ENCODE assay signal across 8 mouse cellular contexts in genomic region chr8:87811399-87812068, GRCm38 (mm10).
DNase-seq lines count a peak whose midpoint lies in the region; ATAC-seq lines count a peak whose summit lies in the region.

No protein-coding gene starts in this region.

- no peak overlapping the region for H3K9ac ChIP-seq in forebrain, embryonic 11.5 days (ENCODE audit: low read length)
- no peak overlapping the region for H3K9ac ChIP-seq in midbrain, embryonic 14.5 days (replicated peaks; ENCODE audit: low read length)

- no peaks in the 10 kb centered on the region for H3K27me3 ChIP-seq in forebrain, embryonic 11.5 days (ENCODE audit: control insufficient read depth, insufficient read depth, low read length)
- H3K27me3 ChIP-seq in forebrain, embryonic 10.5 days (ENCODE audit: poor library complexity, severe bottlenecking), result no peaks in the 10 kb centered on the region
- no peaks in the 10 kb centered on the region for H3K27me3 ChIP-seq in midbrain, embryonic 14.5 days (ENCODE audit: control insufficient read depth, insufficient read depth, low read length)

- no peaks in the 10 kb centered on the region for H3K9me3 ChIP-seq in forebrain, embryonic 11.5 days (ENCODE audit: control insufficient read depth, low read length)
- no peaks in the 10 kb centered on the region for H3K9me3 ChIP-seq in forebrain, embryonic 10.5 days
- no peaks in the 10 kb centered on the region for H3K9me3 ChIP-seq in midbrain, embryonic 14.5 days (ENCODE audit: control insufficient read depth, low read length)

- DNase-seq in forebrain, embryonic 11.5 days (ENCODE audit: low spot score), result peak; percentile 71
- DNase-seq in forebrain, embryonic 10.5 days (ENCODE audit: extremely low spot score, low spot score), result no peak
- peak; percentile 53 for DNase-seq in cerebellum, adult 9-11 months
- DNase-seq in gastrocnemius, postnatal 25 days, result peak; percentile 68
- peak; percentile 72 for DNase-seq in layer of hippocampus, adult 9-10 months (ENCODE audit: low spot score)
- peak; percentile 80 for DNase-seq in midbrain, embryonic 14.5 days
- peak; percentile 53 to 73 for DNase-seq in urinary bladder, postnatal 4 days (ENCODE audit: low spot score in 2 of 2)
- DNase-seq in ovary, postnatal 14 days (ENCODE audit: low spot score), result no peak

- no peaks in the 10 kb centered on the region; the same call in 1 of the 2 replicates for H3K36me3 ChIP-seq in forebrain, embryonic 11.5 days (ENCODE audit: control insufficient read depth, insufficient read depth, low read length)
- H3K36me3 ChIP-seq in forebrain, embryonic 10.5 days (replicated peaks), result peaks cover 18% of the 10 kb centered on the region; the same call in 1 of the 2 replicates
- H3K36me3 ChIP-seq in midbrain, embryonic 14.5 days (ENCODE audit: control insufficient read depth, insufficient read depth, low read length), result no peaks in the 10 kb centered on the region

- no peak overlapping the region for H3K27ac ChIP-seq in forebrain, embryonic 11.5 days (ENCODE audit: low read depth, low read length)
- no peak overlapping the region for H3K27ac ChIP-seq in forebrain, embryonic 10.5 days
- H3K27ac ChIP-seq in midbrain, embryonic 14.5 days (replicated peaks; ENCODE audit: low read depth, low read length), result peak overlapping the region; percentile 70

- WGBS in forebrain, embryonic 11.5 days, result 76% methylated on average over 17 of the region's 17 CpGs
- WGBS in forebrain, embryonic 10.5 days, result 82% methylated on average over 17 of the region's 17 CpGs
- 66% methylated on average over 17 of the region's 17 CpGs for WGBS in midbrain, embryonic 14.5 days

- 0 out of 2 replicates have a peak, but pooled peaks cover 3% of the 10 kb centered on the region for H3K4me1 ChIP-seq in forebrain, embryonic 11.5 days (replicated peaks; ENCODE audit: control insufficient read depth, insufficient read depth, low read length)
- H3K4me1 ChIP-seq in forebrain, embryonic 10.5 days, result peaks cover 44% of the 10 kb centered on the region
- peaks cover 27% of the 10 kb centered on the region for H3K4me1 ChIP-seq in midbrain, embryonic 14.5 days (ENCODE audit: control insufficient read depth, insufficient read depth, low read length)

- no peak overlapping the region for H3K4me3 ChIP-seq in forebrain, embryonic 11.5 days (ENCODE audit: low read depth, low read length)
- no peak overlapping the region for H3K4me3 ChIP-seq in forebrain, embryonic 10.5 days
- no peak overlapping the region for H3K4me3 ChIP-seq in midbrain, embryonic 14.5 days (replicated peaks; ENCODE audit: low read depth, low read length)

- no peak overlapping the region for H3K4me2 ChIP-seq in forebrain, embryonic 11.5 days (ENCODE audit: low read depth, low read length, severe bottlenecking)
- no peak overlapping the region for H3K4me2 ChIP-seq in midbrain, embryonic 14.5 days (ENCODE audit: low read length)

- ATAC-seq in forebrain, embryonic 11.5 days (replicated peaks; ENCODE audit: low FRiP score), result no peak; the same call in 1 of the 2 replicates
- peak; percentile 60; the same call in 1 of the 2 replicates for ATAC-seq in midbrain, embryonic 14.5 days (ENCODE audit: low FRiP score, low TSS enrichment)

Comparison
In these comparisons a context has a peak if more than half of its experiments do, and no peak if none do; other contexts are left out.
1. DNase-seq: peak in forebrain, embryonic 11.5 days (single experiment), cerebellum, adult 9-11 months (single experiment), gastrocnemius, postnatal 25 days (single experiment), layer of hippocampus, adult 9-10 months (single experiment), midbrain, embryonic 14.5 days (single experiment) and urinary bladder, postnatal 4 days (2 of 2); none in forebrain, embryonic 10.5 days (single experiment) and ovary, postnatal 14 days (single experiment).